Comparison of ENCODE assay signal across 22 mouse cellular contexts in the genomic region with DNA sequence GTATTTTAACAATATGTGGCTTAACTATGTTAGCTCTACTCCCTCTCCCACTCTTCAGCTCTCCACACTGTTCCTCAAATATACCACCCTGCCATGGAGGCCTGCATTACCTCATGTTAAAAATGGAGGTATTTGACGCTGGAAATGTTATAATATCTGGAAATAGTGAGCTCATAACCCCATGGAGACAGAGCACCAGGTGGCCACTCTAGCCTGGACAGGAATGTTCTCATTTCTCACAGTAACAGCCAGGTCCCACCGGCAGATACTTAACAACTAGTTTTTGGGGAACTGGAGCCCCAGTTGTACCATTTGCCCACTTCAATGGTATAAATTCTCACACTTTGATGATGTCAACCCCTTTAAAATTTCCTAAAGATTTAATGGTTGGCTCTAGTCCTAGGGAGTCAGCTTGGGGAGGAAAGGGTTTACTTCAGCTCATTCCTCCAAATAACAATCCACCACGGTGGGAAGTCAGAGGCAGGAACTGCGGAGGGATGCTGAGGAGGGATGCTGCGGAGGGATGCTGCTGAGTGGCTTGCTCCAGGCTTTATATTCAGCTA.
"Had no signal": no experiment of that assay in that cellular context is flagged by ENCODE, and none has a peak within 500 bp of the region (broad histone marks: within the 10 kb centered on the region; RNA-seq: fewer than 3 reads in every experiment).

No protein-coding gene starts in this region.

- H3K4me2 ChIP-seq: heart, embryonic 13.5 days; heart, embryonic 15.5 days; hindbrain, embryonic 13.5 days; hindbrain, embryonic 15.5 days; liver, embryonic 11.5 days; liver, embryonic 13.5 days had no signal

- H3K36me3 ChIP-seq: heart, embryonic 13.5 days; heart, embryonic 15.5 days; hindbrain, embryonic 13.5 days; hindbrain, embryonic 15.5 days; liver, embryonic 13.5 days had no signal

- H3K9me3 ChIP-seq: heart, embryonic 13.5 days; heart, embryonic 15.5 days; hindbrain, embryonic 13.5 days; hindbrain, embryonic 15.5 days had no signal

- H3K27me3 ChIP-seq: heart, embryonic 15.5 days; hindbrain, embryonic 13.5 days; hindbrain, embryonic 15.5 days; liver, embryonic 13.5 days had no signal

- DNase-seq: forebrain, postnatal 0 days; gastrocnemius, postnatal 14 days; gastrocnemius, postnatal 36 days; heart, adult 11 months; heart, adult 2 months; heart, postnatal 36 days; kidney, adult 11 months; kidney, adult 2 months; kidney, postnatal 10 days; kidney, postnatal 25 days; kidney, postnatal 4 days; liver; liver, embryonic 13.5 days had no signal

- H3K4me1 ChIP-seq: heart, embryonic 15.5 days; hindbrain, embryonic 13.5 days; hindbrain, embryonic 15.5 days; liver, embryonic 13.5 days had no signal

- H3K27ac ChIP-seq: heart, adult 2 months; heart, embryonic 13.5 days; heart, embryonic 15.5 days; hindbrain, embryonic 13.5 days; hindbrain, embryonic 15.5 days; hindbrain, postnatal 0 days; layer of hippocampus, adult 2 months; left cerebral cortex, adult 2 months; liver, embryonic 13.5 days had no signal

- H3K9ac ChIP-seq: forebrain, postnatal 0 days; heart, embryonic 13.5 days; heart, embryonic 15.5 days; hindbrain, embryonic 13.5 days; hindbrain, embryonic 15.5 days; liver, embryonic 13.5 days had no signal

- ATAC-seq: forebrain, postnatal 0 days; hindbrain, postnatal 0 days; intestine, embryonic 16.5 days had no signal

- H3K4me3 ChIP-seq: heart, adult 2 months; heart, embryonic 13.5 days; heart, embryonic 15.5 days; hindbrain, embryonic 13.5 days; hindbrain, embryonic 15.5 days; layer of hippocampus, adult 2 months; left cerebral cortex, adult 2 months; liver, embryonic 13.5 days had no signal
